Mouse (Mus musculus) MEL (cell line): ENCODE results near the gene Fkbp4. TPM values are rescaled to one million over a fixed set of nuclear protein-coding genes. Genes with fewer than 3 reads are reported as not detected.

Source experiments
- DNase-seq: peaks from one replicate; pipeline ENCODE4 v3.0.0; 2011; ENCODE audit warnings: low read depth, low spot score
- H3K27ac ChIP-seq: 2 replicates; pipeline ENCODE4 v1.5.1; 2012; ENCODE audit warnings: low read depth, mild to moderate bottlenecking, control low read depth, low read length, moderate library complexity; ENCODE audit not compliant: control insufficient read depth
- H3K27me3 ChIP-seq, 2 experiments: fragments of 150-350 bp in 1 of 2; sonication (generic) in 1 of 2; 2 replicates each; pipeline ENCODE4 v1.6.1; 2012; ENCODE audit warnings: low read length in 2 of 2, mild to moderate bottlenecking in 2 of 2, improper control_type of control experiment in 1 of 2, moderate library complexity in 1 of 2; ENCODE audit not compliant: insufficient read depth in 2 of 2, control insufficient read depth in 1 of 2
- H3K36me3 ChIP-seq, 2 experiments: 2 replicates each; pipeline ENCODE4 v1.6.1; 2012 to 2014; ENCODE audit warnings: low read length in 2 of 2, improper control_type of control experiment in 1 of 2, inconsistent platforms in 1 of 2, mild to moderate bottlenecking in 1 of 2; ENCODE audit not compliant: insufficient read depth in 2 of 2, control insufficient read depth in 1 of 2
- H3K4me1 ChIP-seq, 2 experiments: fragments of 150-350 bp in 1 of 2; sonication (generic) in 1 of 2; 2 replicates each; pipeline ENCODE4 v1.6.1; 2012; ENCODE audit warnings: low read length in 2 of 2, improper control_type of control experiment in 1 of 2, mild to moderate bottlenecking in 1 of 2; ENCODE audit not compliant: insufficient read depth in 2 of 2, control insufficient read depth in 1 of 2
- H3K4me3 ChIP-seq, 2 experiments: fragments of 150-350 bp in 1 of 2; sonication (generic) in 1 of 2; 2 replicates each; pipeline ENCODE4 v1.5.1; 2012; ENCODE audit warnings: low read depth in 2 of 2, low read length in 2 of 2, mild to moderate bottlenecking in 2 of 2, moderate library complexity in 2 of 2, control low read depth in 1 of 2, improper control_type of control experiment in 1 of 2; ENCODE audit not compliant: control insufficient read depth in 1 of 2, insufficient read depth in 1 of 2
- H3K79me2 ChIP-seq: 2 replicates; pipeline ENCODE4 v1.6.1; 2012; ENCODE audit warnings: mild to moderate bottlenecking, low read length, moderate library complexity; ENCODE audit not compliant: control insufficient read depth, poor library complexity, insufficient read depth
- H3K9ac ChIP-seq: 2 replicates; pipeline ENCODE4 v1.6.1; 2012; ENCODE audit warnings: low read depth, mild to moderate bottlenecking, control low read depth, low read length, moderate library complexity; ENCODE audit not compliant: control insufficient read depth, poor library complexity, severe bottlenecking
- H3K9me3 ChIP-seq: fragments of 150-350 bp; sonication (generic); replicated peaks from 2 replicates; pipeline ENCODE4 v1.6.1; 2012; ENCODE audit warnings: mild to moderate bottlenecking, low read length, improper control_type of control experiment, moderate library complexity; ENCODE audit not compliant: insufficient read depth
- BHLHE40 ChIP-seq: IDR thresholded peaks from 2 replicates; pipeline ENCODE4 v1.6.1; 2012; ENCODE audit warnings: low read depth, mild to moderate bottlenecking, inconsistent platforms, low read length, improper control_type of control experiment, borderline replicate concordance
- CHD2 ChIP-seq: IDR thresholded peaks from 2 replicates; pipeline ENCODE4 v1.6.1; 2011; ENCODE audit warnings: low read length, improper control_type of control experiment
- CTCF ChIP-seq, 3 experiments: IDR thresholded peaks in 2 of 3; conservative IDR thresholded peaks in 1 of 3; 2 replicates each; pipeline ENCODE4 v1.5.1; 2011 to 2012; ENCODE audit warnings: low read length in 3 of 3, low read depth in 2 of 3, mild to moderate bottlenecking in 2 of 3, improper control_type of control experiment in 1 of 3, inconsistent platforms in 1 of 3, mixed read lengths in 1 of 3, moderate library complexity in 1 of 3; ENCODE audit not compliant: control insufficient read depth in 1 of 3, insufficient read depth in 1 of 3, poor library complexity in 1 of 3, severe bottlenecking in 1 of 3
- E2F4 ChIP-seq: IDR thresholded peaks from 2 replicates; pipeline ENCODE4 v1.6.1; 2011; ENCODE audit warnings: low read depth, low read length, improper control_type of control experiment, borderline replicate concordance
- ELF1 ChIP-seq: IDR thresholded peaks from 2 replicates; pipeline ENCODE4 v1.6.1; 2014; ENCODE audit warnings: low read depth, mild to moderate bottlenecking, inconsistent platforms, low read length, improper control_type of control experiment, moderate library complexity
- EP300 ChIP-seq, 2 experiments: IDR thresholded peaks; 2 replicates each; pipeline ENCODE4 v1.6.1; 2011; ENCODE audit warnings: improper control_type of control experiment in 2 of 2, low read length in 2 of 2, low read depth in 1 of 2, mild to moderate bottlenecking in 1 of 2
- ETS1 ChIP-seq: IDR thresholded peaks from 2 replicates; pipeline ENCODE4 v1.6.1; 2012; ENCODE audit warnings: low read depth, mild to moderate bottlenecking, inconsistent platforms, low read length, improper control_type of control experiment, moderate library complexity
- GABPA ChIP-seq: IDR thresholded peaks from 2 replicates; pipeline ENCODE4 v1.6.1; 2012; ENCODE audit warnings: low read depth, mild to moderate bottlenecking, inconsistent platforms, low read length, improper control_type of control experiment, moderate library complexity
- GATA1 ChIP-seq: IDR thresholded peaks from 2 replicates; pipeline ENCODE4 v1.6.1; 2011; ENCODE audit warnings: low read depth, low read length, improper control_type of control experiment
- HCFC1 ChIP-seq: IDR thresholded peaks from 2 replicates; pipeline ENCODE4 v1.6.1; 2012; ENCODE audit warnings: low read depth, mild to moderate bottlenecking, inconsistent platforms, low read length, improper control_type of control experiment, moderate library complexity
- JUND ChIP-seq: IDR thresholded peaks from 2 replicates; pipeline ENCODE4 v1.6.1; 2011; ENCODE audit warnings: low read depth, mild to moderate bottlenecking, improper control_type of control experiment, low read length
- KAT2A ChIP-seq: conservative IDR thresholded peaks from 2 replicates; pipeline ENCODE4 v1.6.1; 2012; ENCODE audit warnings: low read depth, low read length, improper control_type of control experiment, inconsistent platforms
- MAFK ChIP-seq: IDR thresholded peaks from 2 replicates; pipeline ENCODE4 v1.6.1; 2011; ENCODE audit warnings: low read depth, mild to moderate bottlenecking, low read length, improper control_type of control experiment, borderline replicate concordance
- MAX ChIP-seq: IDR thresholded peaks from 2 replicates; pipeline ENCODE4 v1.6.1; 2011; ENCODE audit warnings: low read length, improper control_type of control experiment
- MAZ ChIP-seq: IDR thresholded peaks from 2 replicates; pipeline ENCODE4 v1.6.1; 2012; ENCODE audit warnings: low read depth, mild to moderate bottlenecking, inconsistent platforms, low read length, improper control_type of control experiment
- MEF2A ChIP-seq: IDR thresholded peaks from 2 replicates; pipeline ENCODE4 v1.6.1; 2014; ENCODE audit warnings: low read depth, mild to moderate bottlenecking, inconsistent platforms, low read length, improper control_type of control experiment; ENCODE audit not compliant: poor library complexity, insufficient replicate concordance, severe bottlenecking; ENCODE audit errors: extremely low read depth
- MXI1 ChIP-seq: IDR thresholded peaks from 2 replicates; pipeline ENCODE4 v1.6.1; 2011; ENCODE audit warnings: mild to moderate bottlenecking, low read depth, low read length, improper control_type of control experiment
- MYC ChIP-seq: IDR thresholded peaks from 2 replicates; pipeline ENCODE4 v1.6.1; 2011; ENCODE audit warnings: low read depth, mild to moderate bottlenecking, low read length, improper control_type of control experiment, moderate library complexity
- NELFE ChIP-seq: IDR thresholded peaks from 2 replicates; pipeline ENCODE4 v1.6.1; 2011; ENCODE audit warnings: low read depth, low read length, improper control_type of control experiment
- NRF1 ChIP-seq: IDR thresholded peaks from 2 replicates; pipeline ENCODE4 v1.6.1; 2014; ENCODE audit warnings: low read depth, mild to moderate bottlenecking, inconsistent platforms, low read length, improper control_type of control experiment, moderate library complexity; ENCODE audit not compliant: poor library complexity, insufficient read depth, severe bottlenecking
- POLR2AphosphoS2 ChIP-seq: IDR thresholded peaks from 2 replicates; pipeline ENCODE4 v1.6.1; 2011; ENCODE audit warnings: low read length, improper control_type of control experiment
- POLR2AphosphoS5 ChIP-seq: IDR thresholded peaks from 2 replicates; pipeline ENCODE4 v1.6.1; 2012; ENCODE audit warnings: low read depth, borderline replicate concordance, mild to moderate bottlenecking, inconsistent platforms, low read length, moderate library complexity, mixed read lengths
- RAD21 ChIP-seq: IDR thresholded peaks from 2 replicates; pipeline ENCODE4 v1.6.1; 2011; ENCODE audit warnings: mild to moderate bottlenecking, low read depth, low read length, improper control_type of control experiment
- RCOR1 ChIP-seq: IDR thresholded peaks from 2 replicates; pipeline ENCODE4 v1.6.1; 2012; ENCODE audit warnings: low read depth, mild to moderate bottlenecking, inconsistent platforms, low read length, improper control_type of control experiment
- SIN3A ChIP-seq: IDR thresholded peaks from 2 replicates; pipeline ENCODE4 v1.6.1; 2012; ENCODE audit warnings: low read length, improper control_type of control experiment, inconsistent platforms
- SMC3 ChIP-seq: IDR thresholded peaks from 2 replicates; pipeline ENCODE4 v1.6.1; 2011; ENCODE audit warnings: low read depth, low read length, improper control_type of control experiment
- TAL1 ChIP-seq: IDR thresholded peaks from 2 replicates; pipeline ENCODE4 v1.6.1; 2012; ENCODE audit warnings: mild to moderate bottlenecking, inconsistent platforms, low read length, moderate library complexity, mixed read lengths
- TCF12 ChIP-seq: IDR thresholded peaks from 2 replicates; pipeline ENCODE4 v1.6.1; 2014; ENCODE audit warnings: low read depth, mild to moderate bottlenecking, inconsistent platforms, low read length, improper control_type of control experiment, moderate library complexity
- UBTF ChIP-seq: IDR thresholded peaks from 2 replicates; pipeline ENCODE4 v1.6.1; 2012; ENCODE audit warnings: low read depth, mild to moderate bottlenecking, inconsistent platforms, low read length, improper control_type of control experiment, moderate library complexity, borderline replicate concordance; ENCODE audit not compliant: insufficient read depth
- USF1 ChIP-seq: IDR thresholded peaks from 2 replicates; pipeline ENCODE4 v1.6.1; 2014; ENCODE audit warnings: low read depth, mild to moderate bottlenecking, inconsistent platforms, low read length, improper control_type of control experiment, moderate library complexity
- USF2 ChIP-seq, 2 experiments: IDR thresholded peaks; 2 replicates each; pipeline ENCODE4 v1.6.1; 2011 to 2012; ENCODE audit warnings: improper control_type of control experiment in 2 of 2, low read length in 2 of 2, borderline replicate concordance in 1 of 2, inconsistent platforms in 1 of 2, low read depth in 1 of 2, mild to moderate bottlenecking in 1 of 2; ENCODE audit not compliant: insufficient read depth in 1 of 2
- ZKSCAN1 ChIP-seq: IDR thresholded peaks from 2 replicates; pipeline ENCODE4 v1.6.1; 2012; ENCODE audit warnings: low read depth, mild to moderate bottlenecking, inconsistent platforms, low read length, improper control_type of control experiment, moderate library complexity
- ZMIZ1 ChIP-seq: IDR thresholded peaks from 2 replicates; pipeline ENCODE4 v1.6.1; 2012; ENCODE audit warnings: low read depth, mild to moderate bottlenecking, inconsistent platforms, low read length, improper control_type of control experiment, moderate library complexity
- ZNF384 ChIP-seq: IDR thresholded peaks from 2 replicates; pipeline ENCODE4 v1.6.1; 2012; ENCODE audit warnings: low read depth, mild to moderate bottlenecking, inconsistent platforms, low read length, improper control_type of control experiment
- polyA plus RNA-seq, 2 experiments: library from polyadenylated mRNA; stranded (reverse) in 1 of 2; unstranded in 1 of 2; fragments of >175 nt in 1 of 2; fragments of >200 nt in 1 of 2; gene quantifications; 2 replicates each; pipeline versions ENCODE4 v1.2.1 to v1.2.4; 2012; ENCODE audit warnings: low replicate concordance in 2 of 2, low read depth in 1 of 2; ENCODE audit not compliant: insufficient read length in 2 of 2, insufficient read depth in 1 of 2, missing spikeins in 1 of 2
- total RNA-seq: library from RNA; depleted of rRNA; stranded (reverse); fragments of 300-350 nt; gene quantifications from 2 replicates; pipeline ENCODE4 v1.2.3, GENCODE M21; 2012

Fkbp4 gene
- total and polyA plus RNA-seq, 3 experiments, result 333 to 934 (median 426) TPM

GRCm38 (mm10) chr6:128424269-128425019, 14.0 kb downstream of the Fkbp4 start, which contains the start of gene Itfg2:
Gene Itfg2 (minus strand): TSS chr6:128424931.
- Histone ChIP-seq H3K27ac (peak within 1 kb of the TSS; percentile 98), H3K79me2 (peaks cover 1% of the 10 kb centered on the region; the same call in 1 of the 2 replicates), H3K4me3 (peak within 1 kb of the TSS; percentile 68 to 70), H3K9me3 (no peaks in the 10 kb centered on the region; the same call in 1 of the 2 replicates), H3K4me1 (peaks cover 5 to 6% of the 10 kb centered on the region in 2 experiments), H3K36me3 (peaks cover 6 to 10% of the 10 kb centered on the region in 2 experiments; a peak in 2 of 4 replicates), H3K27me3 (no peaks in the 10 kb centered on the region), H3K9ac (peak within 1 kb of the TSS; percentile 86)
- peak; percentile 98 for DNase-seq
- TF ChIP-seq SIN3A, result peak; percentile 76
- TF ChIP-seq MXI1, result peak; percentile 67
- no peak for TF ChIP-seq USF1
- TF ChIP-seq SMC3, result no peak
- no peak for TF ChIP-seq RAD21
- peak; percentile 57; the same call in 1 of the 2 replicates for TF ChIP-seq KAT2A
- 0 out of 2 replicates have a peak, but pooled peaks have one; percentile 2 for TF ChIP-seq GATA1
- no peak for TF ChIP-seq BHLHE40
- peak; percentile 93 for TF ChIP-seq NELFE
- TF ChIP-seq GABPA, result no peak
- TF ChIP-seq JUND, result no peak
- TF ChIP-seq CTCF (IDR thresholded peaks at IDR 0.05 in 2 of 3, conservative IDR thresholded peaks at IDR 0.05 in 1 of 3; ENCODE audit: control insufficient read depth in 1 of 3, insufficient read depth in 1 of 3, low read depth in 2 of 3, low read length in 3 of 3, poor library complexity in 1 of 3, severe bottlenecking in 1 of 3), result no peak
- TF ChIP-seq UBTF, result no peak
- peak; percentile 39; the same call in 1 of the 2 replicates for TF ChIP-seq MAFK
- peak; percentile 97 for TF ChIP-seq POLR2AphosphoS2
- peak; percentile 43 for TF ChIP-seq ETS1
- TF ChIP-seq ZMIZ1, result peak; percentile 93
- peak; percentile 90 for TF ChIP-seq MAX
- TF ChIP-seq MAZ, result 0 out of 2 replicates have a peak, but pooled peaks have one; percentile 18
- TF ChIP-seq TAL1, result no peak
- 0 out of 2 replicates have a peak, but pooled peaks have one; percentile 44 for TF ChIP-seq POLR2AphosphoS5
- no peak for TF ChIP-seq MEF2A
- no peak; the same call in 1 of the 2 replicates for TF ChIP-seq CHD2
- peak; percentile 75 for TF ChIP-seq HCFC1
- no peak for TF ChIP-seq USF2 (IDR thresholded peaks at IDR 0.05; ENCODE audit: borderline replicate concordance in 1 of 2, insufficient read depth in 1 of 2, low read depth in 1 of 2, low read length in 2 of 2)
- TF ChIP-seq TCF12, result peak; percentile 51; the same call in 1 of the 2 replicates
- no peak for TF ChIP-seq ZNF384
- TF ChIP-seq ELF1, result peak; percentile 69
- peak; percentile 89 for TF ChIP-seq NRF1
- TF ChIP-seq E2F4, result peak; percentile 71; the same call in 1 of the 2 replicates
- peak; percentile 95 for TF ChIP-seq MYC
- TF ChIP-seq ZKSCAN1, result no peak
- peak in 1 of 2 experiments; percentile 22; a peak in 2 of 4 replicates for TF ChIP-seq EP300 (IDR thresholded peaks at IDR 0.05; ENCODE audit: low read depth in 1 of 2, low read length in 2 of 2)
- TF ChIP-seq RCOR1, result no peak
